Mouse (Mus musculus) stomach, embryonic 16.5 days (tissue): Measurements from ENCODE around the gene Nrxn3. TPM values are rescaled to one million over a fixed set of nuclear protein-coding genes. Genes with fewer than 3 reads are reported as not detected.

ENCODE experiments used
- ATAC-seq: fragments of 200-750 bp; cut with Nextera tagmentation; 2 replicates; pipeline ENCODE4 v1.8.0; 2017; ENCODE audit warnings: moderate number of reproducible peaks, moderate TSS enrichment; ENCODE audit not compliant: insufficient read depth, low FRiP score
- H3K27ac ChIP-seq: fragments of 300-500 bp; sonication (generic); 2 replicates; pipeline ENCODE4 v1.5.1; 2014; ENCODE audit warnings: low read length
- H3K27me3 ChIP-seq: fragments of 300-500 bp; sonication (generic); 2 replicates; pipeline ENCODE4 v1.6.1; 2014; ENCODE audit warnings: low read length, control low read depth, mixed read lengths; ENCODE audit not compliant: control insufficient read depth, insufficient read depth
- H3K36me3 ChIP-seq: fragments of 300-500 bp; sonication (generic); 2 replicates; pipeline ENCODE4 v1.6.1; 2014; ENCODE audit warnings: low read length; ENCODE audit not compliant: control insufficient read depth, insufficient read depth
- H3K4me1 ChIP-seq: fragments of 300-500 bp; sonication (generic); 2 replicates; pipeline ENCODE4 v1.6.1; 2014; ENCODE audit warnings: low read length, control low read depth, mixed read lengths; ENCODE audit not compliant: control insufficient read depth, insufficient read depth
- H3K4me2 ChIP-seq: fragments of 300-500 bp; sonication (generic); 2 replicates; pipeline ENCODE4 v1.6.1; 2014; ENCODE audit warnings: low read depth, low read length, mixed read lengths
- H3K4me3 ChIP-seq: fragments of 300-500 bp; sonication (generic); replicated peaks from 2 replicates; pipeline ENCODE4 v1.5.1; 2014; ENCODE audit warnings: mild to moderate bottlenecking, low read length
- H3K9ac ChIP-seq: fragments of 300-500 bp; sonication (generic); 2 replicates; pipeline ENCODE4 v1.6.1; 2014; ENCODE audit warnings: low read length
- H3K9me3 ChIP-seq: fragments of 300-500 bp; sonication (generic); replicated peaks from 2 replicates; pipeline ENCODE4 v1.6.1; 2016; ENCODE audit warnings: low read length, control low read depth; ENCODE audit not compliant: control insufficient read depth
- WGBS: fragments of 180-500 bp; shearing (Covaris S2); extraction: QIAGEN DNeasy Blood & Tissue Kit; methylation state at CpG from one replicate; pipeline ENCODE4 v1.1.7; 2014; 5-methylcytosine and 5-hydroxymethylcytosine counted together
- polyA plus RNA-seq: library from polyadenylated mRNA; unstranded; fragments of >200 nt; fragmentation: Nextera tagmentation; extraction: Ambion mirVana; gene quantifications from 2 replicates; pipeline ENCODE4 v1.2.1, GENCODE M21; 2015

Gene Nrxn3
- polyA plus RNA-seq, 1 experiment from 2014 or later: 2.2 TPM

DNA sequence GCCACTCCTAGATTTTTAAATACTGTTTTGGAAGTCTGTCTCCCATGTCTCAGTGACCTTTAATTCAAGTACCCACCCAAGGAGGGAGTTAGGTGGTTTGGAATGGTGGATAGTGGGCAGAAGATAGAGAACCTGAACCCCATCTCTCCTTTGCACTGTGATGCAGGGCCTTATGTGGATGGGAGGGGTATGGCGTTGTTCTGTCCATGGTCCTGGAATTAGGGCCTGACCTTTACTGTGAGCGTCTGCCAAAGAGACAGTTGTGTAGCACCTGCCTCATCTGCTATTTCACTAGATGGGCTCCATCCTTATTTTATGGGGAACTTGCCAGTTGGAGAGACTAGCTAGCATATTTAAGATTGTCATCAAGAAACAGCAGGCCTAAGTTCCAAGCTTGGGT lies 8.0 kb downstream of the Nrxn3 start:
- no peaks in the 10 kb centered on the region for H3K9me3 ChIP-seq
- H3K4me2 ChIP-seq: no peak overlapping the region
- 45% methylated on average over 2 of the region's 2 CpGs for WGBS
- H3K27ac ChIP-seq: no peak overlapping the region
- H3K36me3 ChIP-seq: no peaks in the 10 kb centered on the region
- H3K4me1 ChIP-seq: no peaks in the 10 kb centered on the region
- no peaks in the 10 kb centered on the region for H3K27me3 ChIP-seq
- no peak overlapping the region for H3K4me3 ChIP-seq
- ATAC-seq: no peak
- H3K9ac ChIP-seq: no peak overlapping the region

DNA sequence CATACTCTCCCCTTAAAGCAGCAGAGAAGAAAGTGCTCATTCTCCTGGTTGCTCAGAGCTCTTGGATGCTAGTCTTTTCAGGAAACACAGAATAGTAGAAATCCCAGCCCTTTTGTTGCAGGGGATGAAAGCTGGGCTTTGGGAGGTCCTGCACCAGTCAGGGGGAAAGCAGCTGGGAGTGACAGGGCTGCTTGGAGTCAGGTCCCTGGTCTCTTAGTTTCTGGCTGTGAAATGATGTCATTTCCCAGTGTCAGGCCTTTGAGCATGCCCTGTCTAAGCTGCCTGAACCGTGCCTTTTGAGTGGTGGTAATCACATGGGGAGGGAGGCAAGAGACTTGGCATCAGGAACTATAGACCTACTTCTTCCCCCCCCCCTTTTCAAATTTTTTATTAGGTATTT lies 12.4 kb downstream of the Nrxn3 start:
- WGBS: 63% methylated on average over 1 of the region's 1 CpGs
- H3K9ac ChIP-seq: no peak overlapping the region
- no peaks in the 10 kb centered on the region for H3K27me3 ChIP-seq
- H3K9me3 ChIP-seq: no peaks in the 10 kb centered on the region
- no peak overlapping the region for H3K27ac ChIP-seq
- no peaks in the 10 kb centered on the region for H3K4me1 ChIP-seq
- no peak overlapping the region for H3K4me3 ChIP-seq
- H3K36me3 ChIP-seq: no peaks in the 10 kb centered on the region
- H3K4me2 ChIP-seq: no peak overlapping the region
- ATAC-seq: no peak

DNA sequence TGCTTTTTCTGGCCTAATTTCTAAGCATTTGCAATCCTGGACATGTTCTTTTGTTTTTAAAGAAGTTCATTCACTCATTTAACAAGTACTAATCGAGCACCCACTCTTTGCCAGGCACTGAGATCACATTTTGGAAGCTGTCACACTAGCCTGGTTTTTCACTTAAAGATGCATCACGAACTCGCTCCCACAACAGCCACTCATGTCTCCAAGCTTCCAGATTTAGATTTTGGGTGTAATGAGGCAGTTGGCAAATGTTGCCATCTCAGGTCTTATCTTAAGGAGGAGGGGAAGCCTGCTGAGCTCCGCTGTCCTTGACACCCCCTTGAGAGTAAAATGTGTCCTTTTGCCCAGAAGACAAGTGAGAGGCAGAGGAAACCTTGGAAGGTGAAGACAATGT lies 14.4 kb downstream of the Nrxn3 start:
- no peaks in the 10 kb centered on the region for H3K36me3 ChIP-seq
- no peak overlapping the region for H3K4me2 ChIP-seq
- no peaks in the 10 kb centered on the region for H3K4me1 ChIP-seq
- no peak for ATAC-seq
- 67% methylated on average over 4 of the region's 4 CpGs for WGBS
- no peaks in the 10 kb centered on the region for H3K27me3 ChIP-seq
- no peaks in the 10 kb centered on the region for H3K9me3 ChIP-seq
- H3K4me3 ChIP-seq: no peak overlapping the region
- H3K27ac ChIP-seq: no peak overlapping the region
- no peak overlapping the region for H3K9ac ChIP-seq

DNA sequence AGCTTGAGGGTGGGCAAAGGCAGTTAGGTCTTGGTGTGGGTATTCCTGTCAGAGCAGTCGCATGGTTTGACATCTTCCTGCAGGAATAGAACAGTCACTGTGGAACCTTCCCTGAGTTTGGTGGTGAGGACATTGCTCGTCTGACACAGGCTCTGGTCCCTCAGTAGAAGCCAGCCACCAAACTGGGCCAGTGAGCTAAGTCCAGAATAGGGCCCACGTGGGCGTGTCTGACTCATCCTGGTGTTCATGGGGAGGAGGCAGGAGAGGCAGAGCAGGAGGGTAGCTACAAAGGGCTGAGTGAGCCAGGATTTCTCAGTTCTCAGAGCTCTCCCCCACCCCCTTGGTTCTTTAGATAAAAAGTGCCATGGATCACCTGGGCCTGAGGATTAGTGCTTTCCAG lies 15.9 kb downstream of the Nrxn3 start:
- H3K27me3 ChIP-seq: no peaks in the 10 kb centered on the region
- no peak for ATAC-seq
- H3K36me3 ChIP-seq: no peaks in the 10 kb centered on the region
- no peak overlapping the region for H3K4me3 ChIP-seq
- H3K4me1 ChIP-seq: no peaks in the 10 kb centered on the region
- H3K9ac ChIP-seq: no peak overlapping the region
- WGBS: 60% methylated on average over 4 of the region's 4 CpGs
- H3K27ac ChIP-seq: no peak overlapping the region
- H3K4me2 ChIP-seq: no peak overlapping the region
- no peaks in the 10 kb centered on the region for H3K9me3 ChIP-seq

- H3K9ac ChIP-seq: no peak overlapping the region
- H3K27ac ChIP-seq: no peak overlapping the region
- no peak overlapping the region for H3K4me2 ChIP-seq
- ATAC-seq: no peak
- H3K9me3 ChIP-seq: no peaks in the 10 kb centered on the region
- H3K27me3 ChIP-seq: no peaks in the 10 kb centered on the region
- WGBS: 62% methylated on average over 5 of the region's 5 CpGs
- no peaks in the 10 kb centered on the region for H3K4me1 ChIP-seq
- no peak overlapping the region for H3K4me3 ChIP-seq
- no peaks in the 10 kb centered on the region for H3K36me3 ChIP-seq
Observed at GRCm38 (mm10) chr12:88746788-88747187, 24.1 kb downstream of the Nrxn3 start.

DNA sequence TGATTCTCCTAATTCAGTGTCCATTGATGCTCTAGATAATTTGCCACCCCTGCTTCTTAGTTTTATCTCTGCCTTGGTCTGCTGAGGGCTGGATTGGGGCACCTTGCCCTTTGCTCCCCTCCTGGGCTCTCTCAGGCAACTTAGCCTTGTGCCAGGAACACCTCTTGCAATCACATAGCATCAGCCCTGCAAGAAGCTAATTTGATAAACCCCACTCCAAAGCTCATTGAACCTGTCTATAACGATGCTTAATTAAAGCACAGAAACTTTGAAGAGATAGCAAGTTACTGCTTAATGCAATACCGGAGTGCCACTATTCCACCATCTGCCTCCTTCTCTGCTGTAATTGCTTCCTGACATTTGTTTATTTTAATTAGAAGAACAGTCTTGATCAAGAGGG lies 42.1 kb downstream of the Nrxn3 start:
- Histone ChIP-seq H3K9me3 (no peaks in the 10 kb centered on the region), H3K4me2 (no peak overlapping the region), H3K27me3 (no peaks in the 10 kb centered on the region), H3K27ac (no peak overlapping the region), H3K4me3 (no peak overlapping the region), H3K36me3 (no peaks in the 10 kb centered on the region), H3K4me1 (no peaks in the 10 kb centered on the region), H3K9ac (no peak overlapping the region)
- WGBS: 57% methylated on average over 2 of the region's 2 CpGs
- ATAC-seq: no peak

DNA sequence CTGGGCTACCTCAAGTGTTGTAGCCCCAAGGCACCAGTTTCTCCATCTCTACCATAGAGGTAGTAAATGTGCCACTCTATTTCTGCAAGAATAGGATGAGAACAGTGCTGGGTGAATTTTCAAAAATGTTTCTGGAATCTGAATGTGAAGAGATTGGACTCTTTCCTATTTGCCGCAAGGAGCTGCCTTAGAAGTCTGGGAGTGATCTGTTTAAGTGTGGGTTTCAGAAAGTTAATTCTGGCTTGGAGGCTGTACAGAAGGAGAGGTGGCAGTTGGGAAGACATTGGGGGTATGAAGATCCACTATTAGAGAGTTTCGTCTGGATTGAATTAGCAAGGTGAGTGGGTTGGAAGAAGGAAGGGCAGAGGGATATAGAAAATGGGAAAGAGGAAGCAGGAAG lies 52.0 kb downstream of the Nrxn3 start:
- Histone ChIP-seq H3K27ac (no peak overlapping the region), H3K4me1 (no peaks in the 10 kb centered on the region), H3K9me3 (no peaks in the 10 kb centered on the region), H3K27me3 (no peaks in the 10 kb centered on the region), H3K4me2 (no peak overlapping the region), H3K36me3 (no peaks in the 10 kb centered on the region), H3K9ac (no peak overlapping the region), H3K4me3 (no peak overlapping the region)
- WGBS: 84% methylated on average over 2 of the region's 2 CpGs
- no peak for ATAC-seq

DNA sequence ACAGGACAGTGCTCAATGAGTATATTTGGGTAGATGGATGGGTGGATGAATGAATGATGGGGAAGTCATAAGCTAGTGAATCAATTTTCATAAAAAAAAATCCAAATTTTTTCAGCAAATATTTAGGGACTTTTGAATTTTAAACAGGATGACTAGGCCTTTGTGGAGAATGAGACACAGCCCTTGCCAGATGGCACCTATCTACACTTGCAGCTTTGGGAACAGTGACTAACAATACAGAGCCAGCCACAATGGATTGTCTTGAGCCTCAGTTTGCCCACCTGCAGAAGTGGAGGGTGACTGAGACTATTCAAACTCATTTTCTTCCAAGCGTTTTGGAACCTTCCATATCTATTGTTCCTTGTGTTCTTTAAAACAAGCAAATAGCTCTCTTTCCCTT lies 55.4 kb downstream of the Nrxn3 start:
- Histone ChIP-seq H3K4me2 (no peak overlapping the region), H3K36me3 (no peaks in the 10 kb centered on the region), H3K4me1 (no peaks in the 10 kb centered on the region), H3K9ac (no peak overlapping the region), H3K27me3 (no peaks in the 10 kb centered on the region), H3K9me3 (no peaks in the 10 kb centered on the region), H3K4me3 (no peak overlapping the region), H3K27ac (no peak overlapping the region)
- ATAC-seq: no peak
- WGBS: 80% methylated on average over 1 of the region's 1 CpGs

DNA sequence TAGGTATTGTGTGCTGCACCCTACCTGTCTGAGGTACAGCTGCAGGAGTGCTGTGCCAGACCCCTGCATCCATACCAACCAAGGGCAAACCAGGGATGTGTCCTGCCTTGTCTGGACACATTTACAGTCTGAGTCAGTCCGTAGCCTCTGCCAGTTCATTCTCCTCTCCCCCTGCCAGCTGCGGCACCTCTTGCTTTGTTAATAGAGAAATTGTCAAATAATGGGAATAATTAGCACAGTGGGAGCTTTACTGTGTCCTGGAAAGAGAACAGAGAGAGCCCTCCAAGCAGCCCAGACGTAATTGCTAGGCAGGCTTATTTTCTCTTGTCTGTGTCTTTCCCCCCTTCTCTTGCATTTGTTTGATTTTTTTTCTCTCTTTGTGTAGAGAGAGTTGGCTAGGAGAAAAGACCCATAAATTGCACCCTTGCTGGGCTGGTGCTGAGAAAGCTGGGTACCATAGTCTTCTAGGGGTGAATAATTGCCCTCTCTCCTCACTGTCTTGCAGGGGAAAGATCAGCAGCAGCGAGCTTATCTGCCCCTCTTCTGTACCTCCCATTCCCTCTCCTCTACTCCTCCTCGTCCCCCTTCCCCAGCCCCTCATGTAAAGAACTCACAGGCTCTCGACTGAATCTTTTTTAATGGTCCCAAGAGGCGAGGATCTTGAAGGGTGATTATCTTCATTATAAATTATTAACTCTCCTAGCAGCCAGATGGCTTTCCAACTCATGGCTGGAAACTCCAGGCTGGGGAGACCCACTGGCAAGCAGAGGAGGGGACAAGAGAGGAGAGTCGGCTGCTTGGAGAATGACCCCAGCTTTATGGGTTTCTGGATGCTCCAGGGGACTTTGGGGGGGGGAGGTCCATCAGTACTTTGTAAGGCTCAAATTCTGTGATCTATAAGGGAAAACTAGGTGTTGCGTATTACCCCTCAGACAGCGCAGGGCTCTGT lies 61.8 kb downstream of the Nrxn3 start:
- no peaks in the 10 kb centered on the region for H3K4me1 ChIP-seq
- no peak overlapping the region for H3K27ac ChIP-seq
- H3K36me3 ChIP-seq: no peaks in the 10 kb centered on the region
- H3K4me2 ChIP-seq: no peak overlapping the region
- no peak overlapping the region for H3K9ac ChIP-seq
- ATAC-seq: no peak
- H3K4me3 ChIP-seq: no peak overlapping the region
- no peaks in the 10 kb centered on the region for H3K9me3 ChIP-seq
- WGBS: 44% methylated on average over 10 of the region's 10 CpGs
- no peaks in the 10 kb centered on the region for H3K27me3 ChIP-seq
